Mouse (Mus musculus) fat pad, adult 2 months (tissue): ENCODE results near the gene Hmx3.

ENCODE experiments used
- DNase-seq: peaks from one replicate; pipeline ENCODE4 v3.0.0-alpha.2; 2011; ENCODE audit warnings: low read depth, low spot score; ENCODE audit errors: extremely low read depth

The Hmx3 gene

GRCm38 (mm10) chr7:131542115-131542871, at the start of gene Hmx3:
Gene Hmx3, plus strand, starts transcription at chr7:131542867.
- DNase-seq: no peak

- no peak for DNase-seq
Measured at GRCm38 (mm10) chr7:131503739-131504138, 38.9 kb upstream of the Hmx3 start.

- no peak for DNase-seq
Measured at GRCm38 (mm10) chr7:131539979-131540378, 2.7 kb upstream of the Hmx3 start.

GRCm38 (mm10) chr7:131541184-131542114, 1.2 kb upstream of the Hmx3 start:
- no peak for DNase-seq

- DNase-seq: no peak
Measured at GRCm38 (mm10) chr7:131542872-131543622, 380 bp downstream of the Hmx3 start.

- DNase-seq: no peak
Measured at GRCm38 (mm10) chr7:131543623-131544481, 1.2 kb downstream of the Hmx3 start.

GRCm38 (mm10) chr7:131544871-131545270, 2.2 kb downstream of the Hmx3 start:
- DNase-seq: no peak

- DNase-seq: no peak
Measured at GRCm38 (mm10) chr7:131545701-131546385, 3.2 kb downstream of the Hmx3 start.

GRCm38 (mm10) chr7:131546423-131546822, 3.8 kb downstream of the Hmx3 start:
- DNase-seq: no peak

- DNase-seq: no peak
Measured at GRCm38 (mm10) chr7:131547481-131547880, 4.8 kb downstream of the Hmx3 start.

GRCm38 (mm10) chr7:131548473-131548872, 5.8 kb downstream of the Hmx3 start, which contains the start of gene Hmx2:
Gene Hmx2, plus strand, starts transcription at chr7:131548773.
- no peak for DNase-seq

GRCm38 (mm10) chr7:131551471-131551870, 8.8 kb downstream of the Hmx3 start:
- DNase-seq: no peak

- DNase-seq: no peak
Measured at GRCm38 (mm10) chr7:131551931-131552741, 9.5 kb downstream of the Hmx3 start.

- DNase-seq: no peak
Measured at GRCm38 (mm10) chr7:131552781-131553180, 10.1 kb downstream of the Hmx3 start.

GRCm38 (mm10) chr7:131553771-131554175, 11.1 kb downstream of the Hmx3 start:
- DNase-seq: no peak

- DNase-seq: no peak
Measured at GRCm38 (mm10) chr7:131554341-131555180, 11.9 kb downstream of the Hmx3 start.

- DNase-seq: no peak
Measured at GRCm38 (mm10) chr7:131555301-131556081, 12.8 kb downstream of the Hmx3 start.
